Mouse (Mus musculus) neutrophil, adult 5-6 weeks (primary cell): ENCODE data around the gene Tbxa2r. TPM values are rescaled to one million over a fixed set of nuclear protein-coding genes. Genes with fewer than 3 reads are reported as not detected.

Source experiments
- ATAC-seq: fragments of 151-379, 151-347 bp; 2 replicates; pipeline ENCODE4 v1.8.0; 2017; ENCODE audit warnings: mild to moderate bottlenecking, moderate TSS enrichment; ENCODE audit not compliant: insufficient number of reproducible peaks, poor library complexity, low FRiP score, severe bottlenecking; ENCODE audit errors: extremely low read depth
- total RNA-seq: library from RNA; stranded (forward); fragments of 200-1000 nt; gene quantifications from 2 replicates; pipeline ENCODE4 v1.2.3, GENCODE M21; 2017

The Tbxa2r gene
- total RNA-seq, 1 experiment from 2014 or later, result 5.6 TPM

DNA sequence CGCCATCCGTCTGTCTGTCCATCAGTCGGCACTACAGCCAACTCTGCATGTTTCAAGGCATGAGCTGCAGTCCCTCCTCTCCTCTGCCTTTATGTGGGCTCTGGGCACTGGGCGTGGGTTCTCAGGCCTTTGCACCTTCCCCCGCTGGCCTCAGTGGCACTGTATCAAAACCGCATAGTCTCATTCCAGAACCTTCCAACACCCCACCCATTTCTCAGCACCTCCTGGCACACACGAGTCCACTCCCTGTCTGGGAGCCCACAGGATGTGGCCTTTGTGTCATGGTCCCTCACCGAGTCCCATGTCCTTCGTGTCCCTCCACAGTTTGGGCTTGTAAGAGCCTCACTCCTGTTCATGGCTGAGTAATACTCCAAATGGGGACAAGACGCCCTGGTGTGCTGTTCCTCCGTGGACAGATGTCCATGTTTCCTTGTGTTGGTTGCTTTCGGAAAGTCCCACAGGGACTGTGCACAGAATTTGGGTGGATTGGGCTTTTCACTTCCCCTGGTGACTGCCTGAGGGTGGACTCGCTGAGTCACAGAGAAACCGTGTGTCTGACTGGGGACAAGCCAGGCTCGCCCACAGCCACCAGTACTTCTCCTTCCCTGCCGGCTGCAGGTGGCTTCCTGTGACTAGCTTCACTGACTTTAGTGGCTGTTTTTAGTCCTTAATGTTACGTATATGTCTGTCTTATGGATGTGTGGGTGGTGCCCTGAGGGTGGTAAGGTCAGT, 30.0 kb upstream of the Tbxa2r start:
- ATAC-seq, result peak; percentile 68

DNA sequence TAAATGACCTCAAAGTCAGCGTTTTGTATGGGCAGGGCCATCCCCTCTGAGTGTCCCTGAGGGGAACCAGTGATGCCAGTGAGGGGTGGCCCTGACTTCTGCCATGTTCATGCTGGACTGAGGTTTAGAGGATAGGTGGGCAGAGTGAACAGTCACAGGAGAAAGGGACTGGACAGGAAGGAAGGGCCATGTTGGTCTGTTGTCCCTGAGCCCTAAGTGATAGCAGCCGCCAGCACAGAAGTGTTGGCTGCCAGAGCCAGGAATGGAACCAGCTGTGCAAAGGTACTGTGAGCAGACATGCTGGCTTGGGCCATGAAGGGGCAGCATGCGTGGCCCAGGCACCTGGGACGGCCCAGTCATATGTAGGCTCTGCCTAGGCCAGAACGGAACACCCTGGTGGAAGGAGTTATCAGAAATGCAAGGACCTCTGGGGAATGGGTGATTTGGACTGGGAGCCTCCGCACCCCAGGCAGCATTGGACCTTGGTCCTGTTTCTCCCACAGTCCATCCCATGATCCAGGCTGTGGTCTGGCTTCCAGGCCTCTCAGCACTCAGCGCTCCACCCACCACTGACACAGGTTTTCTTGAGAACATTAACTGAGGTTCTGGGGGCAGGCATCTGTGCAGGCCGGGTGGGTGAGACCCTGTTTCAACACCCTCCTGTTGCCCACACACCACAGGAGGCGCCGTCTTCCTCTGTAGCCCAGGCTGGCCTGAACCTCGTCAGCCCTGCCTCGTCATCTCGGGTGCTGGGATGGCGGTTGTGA, 28.8 kb upstream of the Tbxa2r start:
- no peak for ATAC-seq

DNA sequence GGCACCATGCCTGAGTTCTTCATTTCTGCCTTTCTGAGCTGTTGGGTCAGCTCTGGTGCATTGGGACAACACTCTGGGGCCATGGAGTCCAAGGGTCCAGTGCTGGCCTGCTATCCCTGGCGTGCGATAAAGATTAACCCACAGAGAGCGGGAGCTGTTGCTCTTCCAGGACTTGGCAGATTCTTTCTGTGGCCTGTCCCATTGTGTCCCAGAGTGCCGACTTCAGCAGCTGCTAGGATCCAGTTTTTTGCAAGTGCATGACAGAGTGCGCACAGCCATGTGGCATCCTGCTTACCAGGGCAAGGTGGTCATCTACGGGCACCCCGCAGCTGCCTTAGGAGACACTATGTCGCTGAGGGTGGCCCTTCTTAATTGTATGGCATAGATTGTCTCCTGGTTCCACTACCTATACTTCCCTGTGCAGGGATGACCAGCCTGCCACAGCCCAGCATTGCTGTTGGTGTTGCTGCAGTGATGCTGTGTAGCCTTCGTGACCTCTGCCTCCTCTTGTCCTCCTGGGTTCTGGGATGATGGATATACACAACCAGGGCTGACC, 28.1 kb upstream of the Tbxa2r start:
- ATAC-seq, result no peak

DNA sequence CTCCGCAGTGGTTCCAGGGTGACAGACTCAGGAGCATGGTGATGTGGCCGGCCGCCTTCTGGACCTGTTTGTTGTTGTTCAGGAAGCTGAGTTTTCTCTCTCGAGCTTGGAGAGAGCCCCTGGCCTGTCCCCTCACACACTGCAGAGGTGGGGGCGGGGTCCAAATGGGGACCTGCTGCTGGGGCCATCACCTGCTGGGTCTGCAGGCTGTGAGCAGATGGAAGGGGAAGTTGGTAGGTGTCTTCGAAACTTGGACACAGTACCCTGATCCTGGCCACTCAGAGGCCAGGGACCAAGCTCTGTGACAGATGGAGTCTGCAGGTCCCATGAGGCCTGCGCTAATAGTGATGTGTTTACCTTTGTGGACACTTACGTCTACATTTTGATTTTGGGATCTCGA, 27.2 kb upstream of the Tbxa2r start:
- no peak for ATAC-seq

DNA sequence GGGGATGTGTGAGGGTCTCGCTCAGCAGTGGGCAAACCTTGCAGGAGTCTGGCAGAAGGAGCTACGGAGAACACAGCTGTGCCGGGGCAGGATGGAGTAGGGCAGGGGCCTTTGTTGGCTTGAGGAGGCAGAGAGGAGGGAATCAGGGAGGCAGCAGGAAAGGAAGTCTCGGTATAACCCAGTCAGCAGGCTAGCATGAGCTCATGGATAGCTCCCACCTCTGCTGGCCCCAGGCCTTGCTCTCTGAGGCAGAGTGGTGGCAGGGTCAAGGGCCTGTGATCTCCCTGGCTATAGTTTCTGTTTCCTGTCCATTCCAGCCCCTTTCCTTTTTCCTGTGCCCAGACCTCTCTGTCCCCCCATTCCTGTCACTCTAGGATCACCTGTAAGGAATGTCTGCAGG, 26.2 kb upstream of the Tbxa2r start:
- ATAC-seq, result no peak

DNA sequence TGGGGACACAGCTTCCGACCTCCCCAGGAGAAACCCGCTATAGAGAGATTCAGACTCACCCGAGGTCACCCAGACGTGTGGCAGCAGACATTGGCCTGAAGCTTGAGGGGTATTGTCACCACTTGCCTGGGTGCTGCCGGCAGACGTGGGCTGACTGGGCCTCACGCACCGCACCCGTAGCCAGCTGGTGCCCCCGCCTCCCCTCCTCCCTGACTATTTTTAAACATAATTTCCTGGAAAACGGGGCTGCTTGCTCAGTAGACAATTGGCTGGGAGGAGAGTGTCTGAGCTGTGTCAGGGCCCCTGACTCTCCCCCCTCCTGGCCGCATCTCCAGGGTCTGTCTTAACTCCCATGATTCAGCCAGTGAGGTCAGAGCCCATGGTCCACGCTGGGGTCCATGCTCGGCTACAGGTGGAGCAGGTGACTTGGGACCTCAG, 25.7 kb upstream of the Tbxa2r start:
- no peak for ATAC-seq

- ATAC-seq, result no peak
These were observed 25.3 kb upstream of the Tbxa2r start for GRCm38 (mm10) chr10:81303258-81303657.

GRCm38 (mm10) chr10:81303761-81304160, 24.8 kb upstream of the Tbxa2r start:
- ATAC-seq, result no peak; the same call in 1 of the 2 replicates

DNA sequence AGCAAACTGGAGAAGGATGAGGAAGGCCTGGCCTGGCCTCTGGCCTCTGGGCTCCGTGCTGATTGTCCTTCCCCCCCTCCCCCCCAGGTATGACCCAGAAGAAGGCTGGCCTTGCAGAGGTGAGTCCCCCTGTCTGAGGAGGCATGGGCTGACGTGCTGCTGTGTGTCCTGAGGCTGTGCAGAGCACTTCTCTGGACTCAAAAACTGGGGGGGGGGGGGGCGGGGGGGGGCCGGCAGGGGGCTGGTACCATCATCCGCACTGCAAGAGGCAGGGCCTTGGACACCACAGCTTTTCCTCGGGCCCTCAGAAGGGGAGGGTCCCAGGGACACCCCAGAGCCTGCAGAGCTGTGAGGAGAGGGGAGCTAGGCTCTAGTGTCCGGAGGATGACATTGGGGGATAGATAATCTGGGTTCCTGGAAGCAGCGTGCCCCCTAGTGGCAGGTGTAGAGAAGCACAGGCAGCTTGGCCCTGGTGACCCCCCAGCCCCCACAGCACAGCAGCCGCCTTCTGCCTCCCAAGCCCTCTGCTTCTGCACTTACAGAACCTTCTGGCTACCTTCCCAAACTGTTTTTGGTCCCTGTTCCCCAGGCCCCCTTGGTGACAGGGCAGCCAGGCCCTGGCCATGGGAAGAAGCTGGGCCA, 23.8 kb upstream of the Tbxa2r start:
- peak; percentile 67 for ATAC-seq

GRCm38 (mm10) chr10:81305663-81306062, 22.9 kb upstream of the Tbxa2r start:
- ATAC-seq, result no peak

GRCm38 (mm10) chr10:81306173-81306668, 22.3 kb upstream of the Tbxa2r start:
- ATAC-seq, result no peak

DNA sequence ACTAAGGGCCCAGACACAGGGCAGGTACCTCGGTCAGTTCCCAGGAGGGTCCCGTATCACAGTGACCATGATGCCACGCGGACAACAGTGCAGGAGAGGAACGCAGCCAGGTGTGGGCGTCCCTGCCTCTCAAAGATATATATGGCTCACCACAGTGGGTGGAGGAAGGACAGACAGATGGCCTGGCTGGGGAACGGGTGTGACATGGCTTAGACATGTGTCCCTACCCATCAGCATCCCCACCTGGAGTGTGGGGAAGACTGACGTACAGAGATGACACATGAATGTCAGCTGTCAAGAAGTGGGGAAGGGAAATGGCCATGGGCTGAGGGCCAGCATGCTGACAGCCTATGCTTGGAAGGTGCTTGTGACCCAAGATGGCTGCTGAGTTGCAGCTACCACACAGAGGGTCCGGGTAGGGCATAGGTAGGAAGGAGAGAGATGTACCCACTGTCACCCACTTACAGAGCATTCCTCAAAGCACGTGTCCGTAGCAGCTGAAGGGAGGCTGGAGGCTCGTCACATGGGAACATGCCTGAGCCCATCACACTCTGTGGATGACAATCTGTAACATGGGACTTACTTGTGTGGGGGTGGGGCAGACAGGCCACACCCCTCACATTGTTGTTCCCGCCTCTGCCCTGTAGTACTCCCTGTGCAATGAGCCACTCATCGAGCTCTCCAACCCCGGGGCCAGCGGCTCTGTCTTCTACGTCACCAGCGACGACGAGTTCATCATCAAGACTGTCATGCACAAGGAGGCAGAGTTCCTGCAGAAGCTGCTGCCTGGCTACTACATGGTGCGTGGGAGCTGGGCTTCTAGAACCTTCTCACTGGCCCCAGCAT, 21.5 kb upstream of the Tbxa2r start:
- no peak for ATAC-seq

DNA sequence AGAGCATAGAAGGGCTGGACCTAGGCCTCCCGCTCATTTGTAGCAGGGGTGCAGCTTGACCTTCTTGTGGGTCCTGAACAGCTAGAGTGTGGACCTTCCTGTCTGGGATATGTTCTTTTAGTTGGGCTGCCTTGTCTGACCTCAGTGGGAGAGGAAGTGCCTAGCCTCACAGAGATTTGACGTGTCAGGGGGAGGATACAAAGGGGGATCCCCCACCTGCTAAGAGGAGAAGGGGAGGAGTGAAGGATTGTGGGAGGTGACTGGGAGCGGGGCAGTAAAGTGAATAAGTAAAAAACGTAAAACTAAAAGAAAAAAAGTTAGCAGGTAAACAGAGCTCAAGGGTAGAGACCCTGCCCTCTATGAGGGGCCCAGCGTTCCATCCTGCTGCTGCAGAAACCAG, 19.0 kb upstream of the Tbxa2r start:
- no peak for ATAC-seq

DNA sequence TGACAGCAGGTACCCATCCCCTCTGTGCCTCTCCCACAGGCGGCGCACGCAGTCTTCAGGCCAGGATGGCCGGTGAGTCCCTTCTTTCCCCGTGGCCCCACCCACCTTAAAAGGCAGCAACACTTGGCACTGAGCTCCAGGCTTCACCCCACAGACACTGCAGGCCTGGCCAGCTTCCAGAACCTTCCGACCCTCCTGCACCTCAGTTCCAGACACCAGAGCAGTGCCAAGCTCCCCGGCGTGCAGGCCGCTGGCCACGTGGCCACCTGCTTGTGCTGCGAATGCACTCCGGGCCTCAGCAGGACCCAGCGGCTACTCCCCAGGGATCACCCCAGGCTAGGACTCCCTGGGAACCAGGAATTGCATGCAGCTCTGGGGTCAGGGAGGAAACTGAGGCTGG, 14.9 kb upstream of the Tbxa2r start:
- no peak for ATAC-seq

DNA sequence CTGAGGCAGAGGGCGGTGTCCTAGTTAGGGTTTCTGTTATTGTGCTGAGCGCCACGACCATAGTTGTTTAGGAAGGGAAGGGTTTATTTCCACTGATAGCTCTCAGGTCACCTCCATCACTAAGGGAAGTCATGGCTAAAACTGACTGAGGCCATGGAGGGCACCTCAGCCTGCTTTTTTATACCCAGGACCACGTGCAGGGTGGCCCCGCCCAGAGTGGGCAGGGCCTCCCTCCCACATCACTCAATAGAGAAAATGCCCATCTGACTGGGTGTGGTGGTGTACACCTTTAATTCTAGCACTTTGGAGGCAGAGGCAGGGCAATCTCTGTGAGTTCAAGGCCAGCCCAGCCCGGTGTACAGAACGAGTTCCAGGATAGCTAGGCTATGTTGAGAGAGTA, 14.3 kb upstream of the Tbxa2r start:
- ATAC-seq, result no peak

- ATAC-seq, result no peak
These were observed 12.9 kb upstream of the Tbxa2r start for GRCm38 (mm10) chr10:81315587-81315986.

- ATAC-seq, result no peak
These were observed 12.0 kb upstream of the Tbxa2r start for GRCm38 (mm10) chr10:81316338-81317060.

DNA sequence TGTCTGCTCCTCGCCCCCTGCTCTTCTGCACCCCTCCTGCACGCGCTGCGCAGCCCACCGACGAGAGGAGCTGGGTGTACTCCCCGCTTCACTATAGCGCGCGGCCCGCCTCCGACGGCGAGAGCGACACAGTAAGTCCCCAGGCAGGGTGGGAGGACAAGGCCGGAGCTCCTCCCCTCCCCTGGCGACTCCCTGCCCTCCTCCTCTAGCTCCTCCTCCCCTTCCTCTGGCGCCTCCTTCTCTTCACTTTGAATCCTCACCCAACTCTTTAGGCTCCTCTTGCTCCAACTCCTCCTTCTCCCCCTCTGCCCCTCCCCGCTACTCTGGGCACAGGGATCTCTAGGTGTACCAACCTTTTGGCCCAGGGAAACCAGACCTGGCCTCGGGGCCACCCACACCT, 11.3 kb upstream of the Tbxa2r start:
- ATAC-seq, result no peak
